Mouse (Mus musculus): ENCODE measurements at regions not wholly inside any gene's neighbourhood (a gene's known extent, or its start where the extent isn't known, plus 50 kb on each side); places are given as distances from the start of the nearest gene placed in this dataset.

DNA sequence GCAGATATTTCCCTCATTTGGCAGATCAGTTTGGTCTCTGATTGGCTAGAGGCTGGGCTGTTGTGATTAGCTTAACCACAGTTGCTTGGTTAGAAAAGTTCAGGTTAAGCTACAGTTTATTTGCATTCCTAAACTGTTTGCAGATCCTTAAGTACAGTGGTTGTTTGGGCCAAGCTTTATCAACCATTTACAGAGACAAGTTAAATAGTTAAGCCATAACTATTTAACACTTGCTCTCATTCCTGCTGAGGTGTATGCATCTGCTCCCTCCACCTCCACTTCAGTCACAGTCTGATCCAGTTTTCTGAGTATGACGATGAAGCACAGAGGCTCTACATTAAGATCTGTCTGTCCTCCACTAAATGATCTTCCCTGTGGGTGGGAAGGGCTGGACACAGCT lies 58.6 kb upstream of the Gdf10 start:
- no peak for DNase-seq (ENCODE audit: low spot score in 2 of 2)

- DNase-seq (ENCODE audit: low spot score in 2 of 2), result no peak
Observed at GRCm38 (mm10) chr14:33865746-33866145, 57.6 kb upstream of the Gdf10 start.

- DNase-seq (ENCODE audit: low spot score in 2 of 2), result no peak
Observed at GRCm38 (mm10) chr14:33867674-33868073, 55.7 kb upstream of the Gdf10 start.
